Mouse (Mus musculus): ENCODE results near the gene Zdhhc14. TPM values are rescaled to one million over a fixed set of nuclear protein-coding genes. Genes with fewer than 3 reads are reported as not detected.

Zdhhc14 gene
- 1 to 10 TPM; 3.5 to 3.7 TPM for total RNA-seq (2021)

GRCm38 (mm10) chr17:5491801-5492745 is at the start of gene Zdhhc14:
Gene Zdhhc14, plus strand, starts transcription at chr17:5492557.
- DNase-seq: peak; percentile 91

- no peak for DNase-seq
Measured at GRCm38 (mm10) chr17:5443260-5443659, 49.1 kb upstream of the Zdhhc14 start.

- DNase-seq: peak; percentile 43
Measured at GRCm38 (mm10) chr17:5443751-5444150, 48.6 kb upstream of the Zdhhc14 start.

GRCm38 (mm10) chr17:5453657-5454056 is 38.7 kb upstream of the Zdhhc14 start:
- DNase-seq: no peak

- no peak for DNase-seq
Measured at GRCm38 (mm10) chr17:5463912-5464311, 28.4 kb upstream of the Zdhhc14 start.

GRCm38 (mm10) chr17:5466736-5467135 is 25.6 kb upstream of the Zdhhc14 start:
- no peak for DNase-seq

GRCm38 (mm10) chr17:5467177-5467576 is 25.2 kb upstream of the Zdhhc14 start:
- DNase-seq: no peak

- DNase-seq: no peak
Measured at GRCm38 (mm10) chr17:5472268-5472667, 20.1 kb upstream of the Zdhhc14 start.

GRCm38 (mm10) chr17:5475960-5476725 is 16.2 kb upstream of the Zdhhc14 start:
- peak; percentile 16 for DNase-seq

GRCm38 (mm10) chr17:5483456-5483855 is 8.9 kb upstream of the Zdhhc14 start:
- DNase-seq: no peak

GRCm38 (mm10) chr17:5484663-5485062 is 7.7 kb upstream of the Zdhhc14 start:
- DNase-seq: no peak

- DNase-seq: no peak
Measured at GRCm38 (mm10) chr17:5488156-5488555, 4.2 kb upstream of the Zdhhc14 start.

GRCm38 (mm10) chr17:5490351-5490750 is 2.0 kb upstream of the Zdhhc14 start:
- no peak for DNase-seq

GRCm38 (mm10) chr17:5491031-5491800 is 1.1 kb upstream of the Zdhhc14 start:
- peak; percentile 89 for DNase-seq

GRCm38 (mm10) chr17:5492746-5493160 is 396 bp downstream of the Zdhhc14 start:
- DNase-seq: peak; percentile 56

- peak; percentile 35 for DNase-seq
Measured at GRCm38 (mm10) chr17:5493161-5493771, 909 bp downstream of the Zdhhc14 start.

- no peak for DNase-seq
Measured at GRCm38 (mm10) chr17:5493809-5494208, 1.5 kb downstream of the Zdhhc14 start.

- no peak for DNase-seq
Measured at GRCm38 (mm10) chr17:5494832-5495231, 2.5 kb downstream of the Zdhhc14 start.

- no peak for DNase-seq
Measured at GRCm38 (mm10) chr17:5497695-5498094, 5.3 kb downstream of the Zdhhc14 start.

GRCm38 (mm10) chr17:5498996-5499395 is 6.6 kb downstream of the Zdhhc14 start:
- DNase-seq: no peak

GRCm38 (mm10) chr17:5503981-5504760 is 11.8 kb downstream of the Zdhhc14 start:
- no peak for DNase-seq

All from heart, postnatal 4 days (tissue).